17 mouse cellular contexts compared by ENCODE assay signal in genomic region chrX:48311727-48312126, GRCm38 (mm10). TPM values are rescaled to one million over a fixed set of nuclear protein-coding genes. Genes with fewer than 3 reads are reported as not detected.
A peak's percentile ranks its signal among the peaks of the same experiment; 100 is the strongest.
DNase-seq lines count a peak whose midpoint lies in the region; ATAC-seq and TF ChIP-seq lines count a peak whose summit lies in the region.
"Had no signal": no experiment of that assay in that cellular context is flagged by ENCODE, and none has a peak within 500 bp of the region (broad histone marks: within the 10 kb centered on the region; RNA-seq: fewer than 3 reads in every experiment).

No protein-coding gene starts in this region.

- no peak for DNase-seq in liver, embryonic 11.5 days (ENCODE audit: low spot score)
- DNase-seq in gastrocnemius, adult 2 months = no peak
- DNase-seq in gastrocnemius, postnatal 4 days (ENCODE audit: low spot score in 2 of 2) = no peak
- DNase-seq in left cerebral cortex, postnatal 36 days (ENCODE audit: low spot score in 2 of 2) = no peak
- DNase-seq in kidney, postnatal 36 days = no peak
- DNase-seq: adrenal gland, adult 8-10 months; adrenal gland, postnatal 36 days; cerebellum, adult 11 months; cerebellum, adult 9-10 months; heart, adult 2 months had no signal

- no peaks in the 10 kb centered on the region for H3K9me3 ChIP-seq in erythroblast, embryonic 14.5 days (ENCODE audit: control insufficient read depth, low read length)
- no peaks in the 10 kb centered on the region for H3K9me3 ChIP-seq in liver, embryonic 11.5 days (ENCODE audit: control insufficient read depth, low read length)
- no peaks in the 10 kb centered on the region for H3K9me3 ChIP-seq in liver, embryonic 15.5 days (replicated peaks)
- H3K9me3 ChIP-seq: embryonic facial prominence, embryonic 12.5 days; forebrain, embryonic 10.5 days; forebrain, embryonic 15.5 days; heart, embryonic 12.5 days; hindbrain, embryonic 15.5 days had no signal

- no peak for TF ChIP-seq CTCF in gastrocnemius, adult 2 months (IDR thresholded peaks at IDR 0.05)

- ATAC-seq in liver, embryonic 11.5 days (replicated peaks; ENCODE audit: low FRiP score) = peak; percentile 62
- ATAC-seq in liver, embryonic 15.5 days (ENCODE audit: insufficient read depth) = peak; percentile 62
- ATAC-seq: forebrain, embryonic 15.5 days had no signal

- H3K4me2 ChIP-seq in liver, embryonic 11.5 days = no peak overlapping the region
- peak overlapping the region; percentile 74 for H3K4me2 ChIP-seq in liver, embryonic 15.5 days

- WGBS in liver, embryonic 11.5 days = 69% methylated on average over 5 of the region's 5 CpGs
- WGBS in liver, embryonic 15.5 days (ENCODE audit: insufficient replicate concordance) = 55% methylated on average over 5 of the region's 5 CpGs

- H3K36me3 ChIP-seq in erythroblast, embryonic 14.5 days (ENCODE audit: control insufficient read depth) = no peaks in the 10 kb centered on the region; the same call in none of the 2 replicates
- H3K36me3 ChIP-seq in liver, embryonic 11.5 days (ENCODE audit: control insufficient read depth, insufficient read depth, low read length) = no peaks in the 10 kb centered on the region
- H3K36me3 ChIP-seq in liver, embryonic 15.5 days (replicated peaks) = no peaks in the 10 kb centered on the region
- H3K36me3 ChIP-seq: embryonic facial prominence, embryonic 12.5 days; forebrain, embryonic 10.5 days; forebrain, embryonic 15.5 days; heart, embryonic 12.5 days; hindbrain, embryonic 15.5 days had no signal

- no peak overlapping the region for H3K9ac ChIP-seq in liver, embryonic 11.5 days (ENCODE audit: low read depth, low read length)
- H3K9ac ChIP-seq in liver, embryonic 15.5 days = no peak overlapping the region
- H3K9ac ChIP-seq: embryonic facial prominence, embryonic 12.5 days; forebrain, embryonic 15.5 days; hindbrain, embryonic 15.5 days had no signal

- no peak overlapping the region for H3K27ac ChIP-seq in liver, embryonic 11.5 days (ENCODE audit: low read depth, low read length)
- H3K27ac ChIP-seq in liver, embryonic 15.5 days (replicated peaks) = peak overlapping the region; percentile 76
- H3K27ac ChIP-seq in gastrocnemius, adult 2 months = no peak overlapping the region
- H3K27ac ChIP-seq: embryonic facial prominence, embryonic 12.5 days; forebrain, embryonic 15.5 days; heart, adult 2 months; hindbrain, embryonic 15.5 days had no signal

- peak overlapping the region; percentile 64 for H3K4me3 ChIP-seq in erythroblast, embryonic 14.5 days (replicated peaks)
- no peak overlapping the region for H3K4me3 ChIP-seq in liver, embryonic 11.5 days (ENCODE audit: low read depth, low read length)
- H3K4me3 ChIP-seq in liver, embryonic 15.5 days (replicated peaks) = peak overlapping the region; percentile 46
- H3K4me3 ChIP-seq in gastrocnemius, adult 2 months = no peak overlapping the region
- H3K4me3 ChIP-seq: forebrain, embryonic 15.5 days; heart, adult 2 months had no signal

- peaks cover 25% of the 10 kb centered on the region for H3K27me3 ChIP-seq in erythroblast, embryonic 14.5 days (ENCODE audit: control insufficient read depth)
- no peaks in the 10 kb centered on the region; the same call in 1 of the 2 replicates for H3K27me3 ChIP-seq in liver, embryonic 11.5 days (replicated peaks; ENCODE audit: control insufficient read depth, insufficient read depth, low read length)
- peaks cover 3% of the 10 kb centered on the region; the same call in 1 of the 2 replicates for H3K27me3 ChIP-seq in liver, embryonic 15.5 days
- H3K27me3 ChIP-seq: forebrain, embryonic 15.5 days had no signal

- intact Hi-C loops in gastrocnemius, adult 2 months (cut with DNase I) = no loop called here
- intact Hi-C loops in left cerebral cortex, postnatal 36 days (cut with DNase I) = no loop called here

- H3K4me1 ChIP-seq in erythroblast, embryonic 14.5 days (ENCODE audit: control insufficient read depth) = peaks cover 74% of the 10 kb centered on the region
- H3K4me1 ChIP-seq in liver, embryonic 11.5 days (replicated peaks; ENCODE audit: control insufficient read depth, insufficient read depth, low read length) = peaks cover 11% of the 10 kb centered on the region
- H3K4me1 ChIP-seq in liver, embryonic 15.5 days (replicated peaks) = peaks cover 62% of the 10 kb centered on the region
- H3K4me1 ChIP-seq: embryonic facial prominence, embryonic 12.5 days had no signal

RNA-seq across cellular contexts. Expression of gene Bcorl1, which starts 29.4 kb away (rescaled TPM):
- 1.6 and 1.9 TPM in 2 replicates for polyA plus RNA-seq in erythroblast, embryonic 14.5 days (2012)
- polyA plus RNA-seq in liver, embryonic 11.5 days (2014; fragmentation: Nextera tagmentation; extraction: Ambion mirVana) = 5.4 and 7.3 TPM in 2 replicates
- polyA plus RNA-seq in liver, embryonic 15.5 days (2015; fragmentation: Nextera tagmentation; extraction: Ambion mirVana) = 3.6 and 3.7 TPM in 2 replicates
- total RNA-seq in gastrocnemius, adult 2 months (2021) = 1 to 10 TPM; 6.7 to 7.0 TPM
- 10 to 100 TPM; 11.1 to 11.2 TPM for total RNA-seq in gastrocnemius, postnatal 4 days (2021)
- 10 to 100 TPM; 17.9 to 20.4 TPM for total RNA-seq in left cerebral cortex, postnatal 36 days (2021)

RNA-seq across cellular contexts. Expression of gene Utp14a, which starts 55.1 kb away (rescaled TPM):
- polyA plus RNA-seq in erythroblast, embryonic 14.5 days (2012) = 0.34 and 0.51 TPM in 2 replicates
- 31.3 and 36.0 TPM in 2 replicates for polyA plus RNA-seq in liver, embryonic 11.5 days (2014; fragmentation: Nextera tagmentation; extraction: Ambion mirVana)
- polyA plus RNA-seq in liver, embryonic 15.5 days (2015; fragmentation: Nextera tagmentation; extraction: Ambion mirVana) = 6.8 and 8.1 TPM in 2 replicates
- 10 to 100 TPM; 12.1 to 15.2 TPM for total RNA-seq in gastrocnemius, adult 2 months (2021)
- 10 to 100 TPM; 19.2 to 19.5 TPM for total RNA-seq in gastrocnemius, postnatal 4 days (2021)
- total RNA-seq in left cerebral cortex, postnatal 36 days (2021) = 10 to 100 TPM; 15.6 to 18.4 TPM

Comparison
In these comparisons a context has a peak if more than half of its experiments do, and no peak if none do; other contexts are left out.
1. H3K4me3 ChIP-seq: peak in erythroblast, embryonic 14.5 days (single experiment) and liver, embryonic 15.5 days (single experiment); none in liver, embryonic 11.5 days (single experiment) and gastrocnemius, adult 2 months (single experiment).